Mouse (Mus musculus) CH12.LX (cell line): ENCODE results near the gene Bri3. TPM values are rescaled to one million over a fixed set of nuclear protein-coding genes. Genes with fewer than 3 reads are reported as not detected.

Experiments
- DNase-seq: peaks from one replicate; pipeline ENCODE4 v3.0.0-alpha.2; 2013; ENCODE audit errors: extremely low read depth
- H3K27ac ChIP-seq: 2 replicates; pipeline ENCODE4 v1.5.1; 2012; ENCODE audit warnings: low read depth, mild to moderate bottlenecking, control low read depth, moderate library complexity; ENCODE audit not compliant: insufficient read depth
- H3K27me3 ChIP-seq: replicated peaks from 2 replicates; pipeline ENCODE3; 2012; ENCODE audit warnings: inconsistent platforms
- H3K36me3 ChIP-seq, 2 experiments: replicated peaks in 1 of 2; 2 replicates each; pipeline versions ENCODE3 to v1.6.1; 2012; ENCODE audit warnings: inconsistent platforms in 1 of 2, low read length in 1 of 2, mild to moderate bottlenecking in 1 of 2, mixed read lengths in 1 of 2, moderate library complexity in 1 of 2; ENCODE audit not compliant: control insufficient read depth in 1 of 2, insufficient read depth in 1 of 2
- H3K4me1 ChIP-seq, 2 experiments: 2 replicates each; pipeline ENCODE4 v1.6.1; 2012; ENCODE audit warnings: inconsistent platforms in 1 of 2, moderate library complexity in 1 of 2; ENCODE audit not compliant: insufficient read depth in 2 of 2, control insufficient read depth in 1 of 2
- H3K4me2 ChIP-seq: 2 replicates; pipeline ENCODE4 v1.6.1; 2012; ENCODE audit warnings: low read depth, mild to moderate bottlenecking, control low read depth; ENCODE audit not compliant: poor library complexity, insufficient read depth, severe bottlenecking
- H3K4me3 ChIP-seq, 3 experiments: fragments of 150-350 bp in 1 of 3; sonication (generic) in 1 of 3; replicated peaks in 1 of 3; 2 replicates each; pipeline versions ENCODE3 to v1.5.1; 2011 to 2012; ENCODE audit warnings: low read depth in 2 of 3, low read length in 2 of 3, mild to moderate bottlenecking in 2 of 3, moderate library complexity in 2 of 3, control low read depth in 1 of 3, improper control_type of control experiment in 1 of 3, inconsistent platforms in 1 of 3, mixed read lengths in 1 of 3; ENCODE audit not compliant: poor library complexity in 1 of 3
- H3K79me2 ChIP-seq: replicated peaks from 2 replicates; pipeline ENCODE4 v1.6.1; 2012; ENCODE audit warnings: mild to moderate bottlenecking, moderate library complexity; ENCODE audit not compliant: control insufficient read depth, poor library complexity, insufficient read depth, severe bottlenecking; ENCODE audit errors: extremely low read depth
- H3K9ac ChIP-seq: 2 replicates; pipeline ENCODE4 v1.6.1; 2012; ENCODE audit warnings: low read depth, mild to moderate bottlenecking, control low read depth, moderate library complexity; ENCODE audit not compliant: insufficient read depth
- H3K9me3 ChIP-seq: replicated peaks from 2 replicates; pipeline ENCODE3; 2012; ENCODE audit warnings: low read length, inconsistent platforms, mixed read lengths
- BHLHE40 ChIP-seq: IDR thresholded peaks from 2 replicates; pipeline ENCODE4 v1.6.1; 2011; ENCODE audit warnings: mild to moderate bottlenecking, low read depth, low read length, improper control_type of control experiment
- CHD1 ChIP-seq: IDR thresholded peaks from 2 replicates; pipeline ENCODE4 v1.6.1; 2012; ENCODE audit warnings: low read depth, low read length, improper control_type of control experiment, inconsistent platforms
- CHD2 ChIP-seq: IDR thresholded peaks from 2 replicates; pipeline ENCODE4 v1.6.1; 2011; ENCODE audit warnings: low read length, improper control_type of control experiment
- ETS1 ChIP-seq: conservative IDR thresholded peaks from 2 replicates; pipeline ENCODE4 v1.6.1; 2012; ENCODE audit warnings: low read depth, mild to moderate bottlenecking, inconsistent platforms, low read length, improper control_type of control experiment, moderate library complexity
- HCFC1 ChIP-seq: IDR thresholded peaks from 2 replicates; pipeline ENCODE4 v1.6.1; 2012; ENCODE audit warnings: low read depth, mild to moderate bottlenecking, inconsistent platforms, low read length, improper control_type of control experiment
- JUND ChIP-seq: conservative IDR thresholded peaks from 2 replicates; pipeline ENCODE4 v1.6.1; 2011; ENCODE audit warnings: low read depth, low read length, improper control_type of control experiment
- KAT2A ChIP-seq: IDR thresholded peaks from 2 replicates; pipeline ENCODE4 v1.6.1; 2012; ENCODE audit warnings: low read length, improper control_type of control experiment, inconsistent platforms; ENCODE audit not compliant: insufficient replicate concordance
- MAFK ChIP-seq: IDR thresholded peaks from 2 replicates; pipeline ENCODE4 v1.6.1; 2011; ENCODE audit warnings: low read length, improper control_type of control experiment; ENCODE audit not compliant: insufficient replicate concordance
- MAX ChIP-seq: IDR thresholded peaks from 2 replicates; pipeline ENCODE4 v1.6.1; 2011; ENCODE audit warnings: low read length, improper control_type of control experiment
- MEF2A ChIP-seq: IDR thresholded peaks from 2 replicates; pipeline ENCODE4 v1.6.1; 2014; ENCODE audit warnings: low read depth, mild to moderate bottlenecking, inconsistent platforms, low read length, improper control_type of control experiment, borderline replicate concordance
- NELFE ChIP-seq: IDR thresholded peaks from 2 replicates; pipeline ENCODE4 v1.6.1; 2011; ENCODE audit warnings: low read depth, low read length, improper control_type of control experiment
- PAX5 ChIP-seq: IDR thresholded peaks from 2 replicates; pipeline ENCODE4 v1.6.1; 2012; ENCODE audit warnings: low read length, inconsistent platforms, mixed read lengths
- POLR2A ChIP-seq: IDR thresholded peaks from 2 replicates; pipeline ENCODE4 v1.6.1; 2011; ENCODE audit warnings: low read depth, mild to moderate bottlenecking, improper control_type of control experiment, low read length
- RAD21 ChIP-seq: IDR thresholded peaks from 2 replicates; pipeline ENCODE4 v1.6.1; 2011; ENCODE audit warnings: low read depth, mild to moderate bottlenecking, low read length, improper control_type of control experiment, moderate library complexity
- RCOR1 ChIP-seq: conservative IDR thresholded peaks from 2 replicates; pipeline ENCODE4 v1.6.1; 2012; ENCODE audit warnings: low read depth, mild to moderate bottlenecking, inconsistent platforms, low read length, improper control_type of control experiment
- SIN3A ChIP-seq: IDR thresholded peaks from 2 replicates; pipeline ENCODE4 v1.6.1; 2012; ENCODE audit warnings: low read length, improper control_type of control experiment, inconsistent platforms
- SMC3 ChIP-seq: IDR thresholded peaks from 2 replicates; pipeline ENCODE4 v1.6.1; 2011; ENCODE audit warnings: low read depth, low read length, improper control_type of control experiment
- TBP ChIP-seq: conservative IDR thresholded peaks from 2 replicates; pipeline ENCODE4 v1.6.1; 2011; ENCODE audit warnings: low read depth, low read length, improper control_type of control experiment
- UBTF ChIP-seq: IDR thresholded peaks from 2 replicates; pipeline ENCODE4 v1.6.1; 2012; ENCODE audit warnings: low read depth, mild to moderate bottlenecking, inconsistent platforms, low read length, improper control_type of control experiment, moderate library complexity
- USF1 ChIP-seq: IDR thresholded peaks from 2 replicates; pipeline ENCODE4 v1.6.1; 2014; ENCODE audit warnings: low read depth, mild to moderate bottlenecking, inconsistent platforms, low read length, improper control_type of control experiment
- ZKSCAN1 ChIP-seq: IDR thresholded peaks from 2 replicates; pipeline ENCODE4 v1.6.1; 2012; ENCODE audit warnings: low read depth, inconsistent platforms, low read length, improper control_type of control experiment, borderline replicate concordance
- ZMIZ1 ChIP-seq: IDR thresholded peaks from 2 replicates; pipeline ENCODE4 v1.6.1; 2012; ENCODE audit warnings: low read depth, mild to moderate bottlenecking, inconsistent platforms, low read length, improper control_type of control experiment
- ZNF384 ChIP-seq: IDR thresholded peaks from 2 replicates; pipeline ENCODE4 v1.6.1; 2012; ENCODE audit warnings: low read depth, low read length, improper control_type of control experiment, inconsistent platforms
- dilution Hi-C: fragments of 300-500 bp; cut with MboI; formaldehyde crosslinking; loops from 2 replicates; pipeline ENCODE4 v1.14.3; 2020; ENCODE audit warnings: low sequenced_read_pairs; ENCODE audit not compliant: extremely low pct_unique_long_range_greater_than_20kb, extremely low pct_ligation_motif_present
- in situ Hi-C: fragments of 300-500 bp; cut with MboI; formaldehyde crosslinking; loops from 3 replicates; pipeline ENCODE4 v1.14.3; 2019; ENCODE audit warnings: low sequenced_read_pairs, low pct_ligation_motif_present, low pct_unique_long_range_greater_than_20kb, mixed read lengths
- polyA plus RNA-seq: library from polyadenylated mRNA; unstranded; fragments of >175 nt; gene quantifications from 2 replicates; pipeline ENCODE4 v1.2.1, GENCODE M21; 2012; ENCODE audit warnings: low read depth; ENCODE audit not compliant: insufficient read length
- total RNA-seq, 2 experiments: library from RNA; depleted of rRNA; stranded (reverse); fragments of 300-350 nt in 1 of 2; fragments of >200 nt in 1 of 2; gene quantifications; 2 replicates each; pipeline ENCODE4 v1.2.3; 2012 to 2014

Gene Bri3
- total and polyA plus RNA-seq, 3 experiments = 9.3 to 41.7 (median 20.3) TPM

DNA sequence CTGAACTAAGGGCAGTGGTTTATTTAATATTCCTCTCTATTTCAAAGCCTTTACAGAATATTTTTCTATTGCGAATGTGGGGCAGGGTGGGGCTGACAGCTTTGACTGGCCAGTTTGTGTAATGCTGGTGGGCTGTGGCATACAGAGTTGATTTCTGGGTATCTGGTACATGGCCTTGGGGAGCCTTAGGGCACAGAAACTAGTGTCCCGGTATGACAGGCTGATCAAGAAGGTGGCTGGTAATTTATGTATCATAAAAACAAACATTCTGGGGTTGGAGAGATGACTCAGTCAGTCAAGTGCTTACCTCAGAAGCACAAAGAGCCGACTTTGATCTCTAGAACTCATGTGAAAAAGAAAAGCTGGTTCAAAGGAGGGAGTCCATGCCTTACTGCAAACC is 182.5 kb downstream of the Bri3 start:
- no peaks in the 10 kb centered on the region for H3K79me2 ChIP-seq
- H3K4me3 ChIP-seq = no peak overlapping the region
- H3K27me3 ChIP-seq = peaks cover 41% of the 10 kb centered on the region
- in situ Hi-C loops (no loop called here), dilution Hi-C loops (no loop called here)
- H3K9me3 ChIP-seq = peaks cover 7% of the 10 kb centered on the region
- H3K27ac ChIP-seq = no peak overlapping the region
- H3K36me3 ChIP-seq = no peaks in the 10 kb centered on the region
- no peak for DNase-seq
- TF ChIP-seq MEF2A (no peak), RCOR1 (no peak), PAX5 (no peak), POLR2A (no peak), NELFE (no peak)
- no peak overlapping the region for H3K4me2 ChIP-seq
- no peak overlapping the region for H3K9ac ChIP-seq
- no peaks in the 10 kb centered on the region for H3K4me1 ChIP-seq

DNA sequence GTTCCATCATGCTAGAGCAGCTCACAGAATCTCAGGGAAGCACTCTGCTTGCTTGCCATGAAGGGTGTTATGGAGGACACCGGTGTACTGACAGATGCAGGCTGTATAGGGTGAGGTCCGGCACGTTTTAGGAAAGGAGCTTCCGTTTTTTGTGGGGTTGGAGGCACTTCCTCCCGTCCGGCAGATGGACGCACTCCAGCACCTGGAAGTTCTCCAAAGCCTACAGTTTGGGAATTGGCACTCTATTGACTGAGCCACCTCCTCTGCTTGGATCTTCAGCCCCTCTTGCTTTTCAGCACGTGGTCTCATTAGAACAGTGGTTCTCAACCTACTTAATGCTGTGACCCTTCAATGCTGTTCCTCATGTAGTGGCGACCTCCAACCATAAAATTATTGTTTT is 183.6 kb downstream of the Bri3 start:
- Histone ChIP-seq H3K9me3 (peaks cover 7% of the 10 kb centered on the region), H3K79me2 (no peaks in the 10 kb centered on the region), H3K9ac (no peak overlapping the region), H3K4me3 (no peak overlapping the region), H3K36me3 (no peaks in the 10 kb centered on the region), H3K4me1 (no peaks in the 10 kb centered on the region), H3K4me2 (no peak overlapping the region), H3K27me3 (peaks cover 47% of the 10 kb centered on the region), H3K27ac (no peak overlapping the region)
- DNase-seq = no peak
- TF ChIP-seq SMC3 (no peak), CHD2 (no peak), KAT2A (no peak), ZKSCAN1 (no peak), HCFC1 (no peak), ZNF384 (no peak), ETS1 (no peak), RAD21 (no peak), ZMIZ1 (no peak), TBP (no peak), MAFK (no peak), USF1 (no peak), CHD1 (no peak), MAX (no peak), BHLHE40 (no peak), PAX5 (no peak), UBTF (no peak), SIN3A (no peak), POLR2A (no peak), JUND (no peak)
- in situ Hi-C loops (no loop called here), dilution Hi-C loops (no loop called here)
